Mouse (Mus musculus): ENCODE measurements around the gene Zdhhc16. TPM values are rescaled to one million over a fixed set of nuclear protein-coding genes. Genes with fewer than 3 reads are reported as not detected.

Gene Zdhhc16
- total and polyA plus RNA-seq, 2 experiments from 2014 or later, result 73.7 to 89.4 TPM

- Histone ChIP-seq H3K4me3 (ENCODE audit: low read length) (peak overlapping the region; percentile 65), H3K4me2 (ENCODE audit: low read depth, low read length) (peak overlapping the region; percentile 69), H3K27me3 (ENCODE audit: insufficient read depth, low read length) (no peaks in the 10 kb centered on the region), H3K4me1 (ENCODE audit: insufficient read depth, low read length) (peaks cover 7% of the 10 kb centered on the region), H3K9ac (replicated peaks; ENCODE audit: low read length) (peak overlapping the region; percentile 63), H3K36me3 (ENCODE audit: insufficient read depth, low read length) (peaks cover 19% of the 10 kb centered on the region), H3K9me3 (ENCODE audit: low read length) (no peaks in the 10 kb centered on the region), H3K27ac (no peak overlapping the region)
- DNase-seq (ENCODE audit: low spot score), result peak; percentile 24
- TF ChIP-seq CTCF (IDR thresholded peaks at IDR 0.05; ENCODE audit: low read depth), result no peak
- no peak for ATAC-seq
- 22% methylated on average over 6 of the region's 6 CpGs for WGBS
Measured at GRCm38 (mm10) chr19:41934124-41934523, 844 bp downstream of the Zdhhc16 start.

- DNase-seq (ENCODE audit: low spot score) (no peak), ATAC-seq (no peak)
- Histone ChIP-seq H3K4me3 (ENCODE audit: low read length) (no peak overlapping the region), H3K27ac (no peak overlapping the region), H3K9me3 (ENCODE audit: low read length) (no peaks in the 10 kb centered on the region), H3K9ac (replicated peaks; ENCODE audit: low read length) (no peak overlapping the region), H3K4me2 (ENCODE audit: low read depth, low read length) (no peak overlapping the region), H3K4me1 (ENCODE audit: insufficient read depth, low read length) (peaks cover 7% of the 10 kb centered on the region), H3K36me3 (ENCODE audit: insufficient read depth, low read length) (peaks cover 28% of the 10 kb centered on the region), H3K27me3 (ENCODE audit: insufficient read depth, low read length) (no peaks in the 10 kb centered on the region)
- no peak for TF ChIP-seq CTCF (IDR thresholded peaks at IDR 0.05; ENCODE audit: low read depth)
- 82% methylated on average over 1 of the region's 1 CpGs for WGBS
Measured at GRCm38 (mm10) chr19:41935921-41936320, 2.6 kb downstream of the Zdhhc16 start.

- Histone ChIP-seq H3K36me3 (ENCODE audit: insufficient read depth, low read length) (peaks cover 47% of the 10 kb centered on the region), H3K27ac (no peak overlapping the region), H3K4me3 (ENCODE audit: low read length) (no peak overlapping the region), H3K9ac (replicated peaks; ENCODE audit: low read length) (no peak overlapping the region), H3K4me1 (ENCODE audit: insufficient read depth, low read length) (peaks cover 7% of the 10 kb centered on the region), H3K9me3 (ENCODE audit: low read length) (no peaks in the 10 kb centered on the region), H3K27me3 (ENCODE audit: insufficient read depth, low read length) (no peaks in the 10 kb centered on the region), H3K4me2 (ENCODE audit: low read depth, low read length) (no peak overlapping the region)
- ATAC-seq, result no peak
- DNase-seq (ENCODE audit: low spot score), result no peak
- TF ChIP-seq CTCF (IDR thresholded peaks at IDR 0.05; ENCODE audit: low read depth), result no peak
- WGBS, result 89% methylated on average over 5 of the region's 5 CpGs
Measured at GRCm38 (mm10) chr19:41938539-41938938, 5.3 kb downstream of the Zdhhc16 start.

- H3K27ac ChIP-seq, result no peak overlapping the region
- H3K36me3 ChIP-seq (ENCODE audit: insufficient read depth, low read length), result peaks cover 88% of the 10 kb centered on the region
- H3K4me2 ChIP-seq (ENCODE audit: low read depth, low read length), result no peak overlapping the region
- no peaks in the 10 kb centered on the region for H3K4me1 ChIP-seq (ENCODE audit: insufficient read depth, low read length)
- 89% methylated on average over 7 of the region's 7 CpGs for WGBS
- no peaks in the 10 kb centered on the region for H3K9me3 ChIP-seq (ENCODE audit: low read length)
- ATAC-seq, result no peak
- no peak overlapping the region for H3K9ac ChIP-seq (replicated peaks; ENCODE audit: low read length)
- TF ChIP-seq CTCF (IDR thresholded peaks at IDR 0.05; ENCODE audit: low read depth), result no peak
- no peaks in the 10 kb centered on the region for H3K27me3 ChIP-seq (ENCODE audit: insufficient read depth, low read length)
- DNase-seq (ENCODE audit: low spot score), result no peak
- no peak overlapping the region for H3K4me3 ChIP-seq (ENCODE audit: low read length)
Measured at GRCm38 (mm10) chr19:41943841-41944240, 10.6 kb downstream of the Zdhhc16 start.

GRCm38 (mm10) chr19:41952287-41952686 is 19.0 kb downstream of the Zdhhc16 start:
- DNase-seq (ENCODE audit: low spot score), result peak; percentile 32
- peak; percentile 57 for TF ChIP-seq CTCF (IDR thresholded peaks at IDR 0.05; ENCODE audit: low read depth)
- Histone ChIP-seq H3K9me3 (ENCODE audit: low read length) (no peaks in the 10 kb centered on the region), H3K9ac (replicated peaks; ENCODE audit: low read length) (no peak overlapping the region), H3K27me3 (ENCODE audit: insufficient read depth, low read length) (no peaks in the 10 kb centered on the region), H3K27ac (no peak overlapping the region), H3K4me1 (ENCODE audit: insufficient read depth, low read length) (no peaks in the 10 kb centered on the region), H3K4me3 (ENCODE audit: low read length) (no peak overlapping the region), H3K36me3 (ENCODE audit: insufficient read depth, low read length) (peaks cover 58% of the 10 kb centered on the region), H3K4me2 (ENCODE audit: low read depth, low read length) (no peak overlapping the region)
- WGBS, result 77% methylated on average over 4 of the region's 4 CpGs
- ATAC-seq, result peak; percentile 73; the same call in 1 of the 2 replicates

- Histone ChIP-seq H3K4me3 (ENCODE audit: low read length) (no peak overlapping the region), H3K36me3 (ENCODE audit: insufficient read depth, low read length) (peaks cover 56% of the 10 kb centered on the region), H3K4me1 (ENCODE audit: insufficient read depth, low read length) (no peaks in the 10 kb centered on the region), H3K9me3 (ENCODE audit: low read length) (no peaks in the 10 kb centered on the region), H3K27me3 (ENCODE audit: insufficient read depth, low read length) (no peaks in the 10 kb centered on the region), H3K4me2 (ENCODE audit: low read depth, low read length) (no peak overlapping the region), H3K9ac (replicated peaks; ENCODE audit: low read length) (no peak overlapping the region), H3K27ac (no peak overlapping the region)
- no peak for ATAC-seq
- TF ChIP-seq CTCF (IDR thresholded peaks at IDR 0.05; ENCODE audit: low read depth), result no peak
- DNase-seq (ENCODE audit: low spot score), result no peak
- 85% methylated on average over 3 of the region's 3 CpGs for WGBS
Measured at GRCm38 (mm10) chr19:41953574-41953973, 20.3 kb downstream of the Zdhhc16 start.

- ATAC-seq, result no peak
- Histone ChIP-seq H3K27me3 (ENCODE audit: insufficient read depth, low read length) (no peaks in the 10 kb centered on the region), H3K27ac (no peak overlapping the region), H3K4me3 (ENCODE audit: low read length) (no peak overlapping the region), H3K36me3 (ENCODE audit: insufficient read depth, low read length) (peaks cover 10% of the 10 kb centered on the region; the same call in 1 of the 2 replicates), H3K4me1 (ENCODE audit: insufficient read depth, low read length) (no peaks in the 10 kb centered on the region), H3K9ac (replicated peaks; ENCODE audit: low read length) (no peak overlapping the region), H3K4me2 (ENCODE audit: low read depth, low read length) (no peak overlapping the region), H3K9me3 (ENCODE audit: low read length) (no peaks in the 10 kb centered on the region)
- 94% methylated on average over 7 of the region's 7 CpGs for WGBS
- no peak for TF ChIP-seq CTCF (IDR thresholded peaks at IDR 0.05; ENCODE audit: low read depth)
- DNase-seq (ENCODE audit: low spot score), result no peak
Measured at GRCm38 (mm10) chr19:41969618-41970017, 36.3 kb downstream of the Zdhhc16 start.
